Mouse (Mus musculus): ENCODE measurements around the gene Eif4a1. TPM values are rescaled to one million over a fixed set of nuclear protein-coding genes. Genes with fewer than 3 reads are reported as not detected.
A peak's percentile ranks its signal among the peaks of the same experiment; 100 is the strongest.

Eif4a1 gene
- polyA plus RNA-seq, 1 experiment from 2014 or later, result 695 TPM

DNA sequence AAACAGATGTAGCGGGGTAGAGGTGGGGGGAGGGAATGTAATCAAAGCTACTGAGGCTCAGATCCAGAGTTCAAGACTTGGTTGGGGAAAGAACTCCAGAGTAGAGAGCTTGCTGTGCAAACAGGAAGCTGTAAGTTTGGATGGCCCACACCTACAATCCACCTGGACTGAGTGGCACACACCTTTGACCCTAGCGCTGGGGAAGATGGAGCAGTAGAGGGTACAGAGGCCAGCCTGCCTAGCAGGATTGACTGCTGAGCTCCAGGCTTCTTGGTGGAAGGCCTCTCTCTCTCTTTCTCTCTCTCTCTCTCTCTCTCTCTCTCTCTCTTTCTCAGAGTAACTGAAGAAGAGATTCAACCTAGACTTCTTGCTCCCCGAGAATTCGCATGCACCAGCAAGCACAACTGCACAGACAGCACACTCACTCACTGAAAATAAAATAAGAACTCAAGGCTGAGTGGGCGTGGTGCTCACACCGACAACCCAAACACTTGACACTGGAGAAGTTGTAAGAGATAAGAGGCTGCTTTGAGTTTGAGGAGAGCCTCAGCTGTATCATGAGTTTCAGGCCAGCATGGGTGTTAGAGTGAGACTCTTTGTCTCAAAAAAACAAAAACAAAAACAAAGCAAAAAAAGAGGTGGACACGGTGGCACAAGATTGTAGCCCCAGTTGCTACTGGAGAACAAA is 51.7 kb downstream of the Eif4a1 start:
- Histone ChIP-seq H3K27me3 (ENCODE audit: insufficient read depth, low read length) (peaks cover 4% of the 10 kb centered on the region; the same call in 1 of the 2 replicates), H3K27ac (ENCODE audit: low read depth) (no peak overlapping the region), H3K36me3 (ENCODE audit: insufficient read depth) (no peaks in the 10 kb centered on the region), H3K4me3 (ENCODE audit: low read depth, low read length) (no peak overlapping the region), H3K9me3 (ENCODE audit: low read depth, low read length) (no peaks in the 10 kb centered on the region), H3K4me2 (no peak overlapping the region), H3K9ac (no peak overlapping the region), H3K4me1 (ENCODE audit: insufficient read depth) (no peaks in the 10 kb centered on the region)
- TF ChIP-seq CTCF (IDR thresholded peaks at IDR 0.05; ENCODE audit: low read depth), result no peak
- DNase-seq (no peak), ATAC-seq (ENCODE audit: insufficient read depth) (no peak)
- WGBS, result 62% methylated on average over 7 of the region's 7 CpGs

DNA sequence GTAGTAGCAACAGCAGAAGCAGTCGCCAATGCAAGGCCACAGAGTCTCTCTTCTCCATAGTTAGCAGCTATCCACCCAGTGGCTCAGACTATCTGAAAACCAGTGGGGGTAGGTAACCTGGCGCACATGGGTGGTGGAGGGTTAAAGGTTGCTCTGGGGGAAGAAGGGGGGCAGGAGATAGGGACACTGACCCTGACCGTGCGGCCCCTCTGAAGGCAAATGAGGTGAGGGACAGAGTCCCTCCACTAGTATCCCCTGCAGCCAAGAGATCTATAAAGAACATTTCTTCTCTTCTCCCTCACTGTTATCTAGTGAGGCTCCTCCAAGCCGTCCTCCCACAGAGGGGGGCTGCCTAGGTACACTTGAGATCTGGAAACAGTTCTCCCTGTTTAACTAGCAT is 54.4 kb downstream of the Eif4a1 start, which contains the start of gene Shbg:
Gene Shbg (minus strand): TSS at position 101 of the 400 bp plus-strand sequence.
- no peak within 1 kb of the TSS for H3K9ac ChIP-seq
- H3K4me1 ChIP-seq (ENCODE audit: insufficient read depth), result 0 out of 2 replicates have a peak, but pooled peaks cover 5% of the 10 kb centered on the region
- no peaks in the 10 kb centered on the region for H3K9me3 ChIP-seq (ENCODE audit: low read depth, low read length)
- 53% methylated on average over 5 of the region's 5 CpGs for WGBS
- no peaks in the 10 kb centered on the region for H3K36me3 ChIP-seq (ENCODE audit: insufficient read depth)
- no peak for TF ChIP-seq CTCF (IDR thresholded peaks at IDR 0.05; ENCODE audit: low read depth)
- ATAC-seq (ENCODE audit: insufficient read depth) (no peak), DNase-seq (no peak)
- H3K4me2 ChIP-seq, result no peak within 1 kb of the TSS
- no peak within 1 kb of the TSS for H3K4me3 ChIP-seq (ENCODE audit: low read depth, low read length)
- no peak within 1 kb of the TSS for H3K27ac ChIP-seq (ENCODE audit: low read depth)
- H3K27me3 ChIP-seq (ENCODE audit: insufficient read depth, low read length), result peaks cover 4% of the 10 kb centered on the region; the same call in 1 of the 2 replicates

MicroRNA genes within 50 kb of the gene (microRNA counts, 519-probe panel; counts per million panel counts)
- 30.5 counts per million for microRNA mmu-miR-1934
- microRNA mmu-miR-467f, result 3,549 counts per million, percentile 74 among the panel's probes with 10 or more counts

Small RNAs within 50 kb of the gene (microRNA-seq; reads per million reads assigned to microRNA genes)
- 4.5 reads per million, percentile 16 among the genes with 10 or more reads in this experiment for gene Mir1934 (ENCODE audit: borderline number of aligned reads)
- not detected for gene Mir467f (ENCODE audit: borderline number of aligned reads)

Other genes starting within 250 kb of the Eif4a1 start
- gene Dnah2, start 123.3 kb downstream of the Eif4a1 start, polyA plus RNA-seq (2014; fragmentation: Nextera tagmentation; extraction: Ambion mirVana), result 0.58 and 1.9 TPM in 2 replicates
- 2.8 and 3.3 TPM in 2 replicates for gene Efnb3, start 112.2 kb downstream of the Eif4a1 start, polyA plus RNA-seq (2014; fragmentation: Nextera tagmentation; extraction: Ambion mirVana)
- gene Wrap53, start 92.2 kb downstream of the Eif4a1 start, polyA plus RNA-seq (2014; fragmentation: Nextera tagmentation; extraction: Ambion mirVana), result 27.1 and 33.6 TPM in 2 replicates
- gene Trp53, start 92.1 kb downstream of the Eif4a1 start, polyA plus RNA-seq (2014; fragmentation: Nextera tagmentation; extraction: Ambion mirVana), result 178 and 202 TPM in 2 replicates
- 6.9 and 9.8 TPM in 2 replicates for gene Atp1b2, start 66.5 kb downstream of the Eif4a1 start, polyA plus RNA-seq (2014; fragmentation: Nextera tagmentation; extraction: Ambion mirVana)
- not detected in 2 replicates for gene Shbg, start 54.5 kb downstream of the Eif4a1 start, polyA plus RNA-seq (2014; fragmentation: Nextera tagmentation; extraction: Ambion mirVana)
- gene Sat2, start 50.4 kb downstream of the Eif4a1 start, polyA plus RNA-seq (2014; fragmentation: Nextera tagmentation; extraction: Ambion mirVana), result 18.0 and 18.3 TPM in 2 replicates
- gene Fxr2, start 39.4 kb downstream of the Eif4a1 start, polyA plus RNA-seq (2014; fragmentation: Nextera tagmentation; extraction: Ambion mirVana), result 26.8 and 31.2 TPM in 2 replicates
- gene Sox15, start 17.1 kb downstream of the Eif4a1 start, polyA plus RNA-seq (2014; fragmentation: Nextera tagmentation; extraction: Ambion mirVana), result not detected in 2 replicates
- 29.4 and 32.2 TPM in 2 replicates for gene Mpdu1, start 9.8 kb downstream of the Eif4a1 start, polyA plus RNA-seq (2014; fragmentation: Nextera tagmentation; extraction: Ambion mirVana)
- gene Cd68, start 6.3 kb downstream of the Eif4a1 start, polyA plus RNA-seq (2014; fragmentation: Nextera tagmentation; extraction: Ambion mirVana), result 12.1 and 13.5 TPM in 2 replicates
- 78.7 and 95.0 TPM in 2 replicates for gene Senp3, start 9.7 kb upstream of the Eif4a1 start, polyA plus RNA-seq (2014; fragmentation: Nextera tagmentation; extraction: Ambion mirVana)
- 0.64 and 0.93 TPM in 2 replicates for gene Tnfsf13, start 13.4 kb upstream of the Eif4a1 start, polyA plus RNA-seq (2014; fragmentation: Nextera tagmentation; extraction: Ambion mirVana)
- gene Tnfsf12, start 23.4 kb upstream of the Eif4a1 start, polyA plus RNA-seq (2014; fragmentation: Nextera tagmentation; extraction: Ambion mirVana), result 10.0 and 11.6 TPM in 2 replicates
- gene Tnfsfm13, start 23.7 kb upstream of the Eif4a1 start, polyA plus RNA-seq (2014; fragmentation: Nextera tagmentation; extraction: Ambion mirVana), result 4.4 and 5.3 TPM in 2 replicates
- gene Polr2a, start 86.2 kb upstream of the Eif4a1 start, polyA plus RNA-seq (2014; fragmentation: Nextera tagmentation; extraction: Ambion mirVana), result 50.4 and 50.5 TPM in 2 replicates
- gene Slc35g3, start 89.5 kb upstream of the Eif4a1 start, polyA plus RNA-seq (2014; fragmentation: Nextera tagmentation; extraction: Ambion mirVana), result 0.12 and 0.20 TPM in 2 replicates
- gene Zbtb4, start 93.5 kb upstream of the Eif4a1 start, polyA plus RNA-seq (2014; fragmentation: Nextera tagmentation; extraction: Ambion mirVana), result 2.5 TPM in 2 replicates
- gene Chrnb1, start 123.5 kb upstream of the Eif4a1 start, polyA plus RNA-seq (2014; fragmentation: Nextera tagmentation; extraction: Ambion mirVana), result 12.1 and 14.6 TPM in 2 replicates
- 1.6 TPM in 2 replicates for gene Fgf11, start 129.4 kb upstream of the Eif4a1 start, polyA plus RNA-seq (2014; fragmentation: Nextera tagmentation; extraction: Ambion mirVana)
- 4.3 and 5.0 TPM in 2 replicates for gene Tmem102, start 133.2 kb upstream of the Eif4a1 start, polyA plus RNA-seq (2014; fragmentation: Nextera tagmentation; extraction: Ambion mirVana)
- not detected in 2 replicates for gene Gm39566, start 142.9 kb upstream of the Eif4a1 start, polyA plus RNA-seq (2014; fragmentation: Nextera tagmentation; extraction: Ambion mirVana)
- not detected in 2 replicates for gene Spem2, start 146.0 kb upstream of the Eif4a1 start, polyA plus RNA-seq (2014; fragmentation: Nextera tagmentation; extraction: Ambion mirVana)
- gene Spem1, start 149.8 kb upstream of the Eif4a1 start, polyA plus RNA-seq (2014; fragmentation: Nextera tagmentation; extraction: Ambion mirVana), result not detected in 2 replicates
- gene Nlgn2, start 165.4 kb upstream of the Eif4a1 start, polyA plus RNA-seq (2014; fragmentation: Nextera tagmentation; extraction: Ambion mirVana), result 6.6 and 7.8 TPM in 2 replicates
- gene Tmem256, start 166.1 kb upstream of the Eif4a1 start, polyA plus RNA-seq (2014; fragmentation: Nextera tagmentation; extraction: Ambion mirVana), result 443 and 457 TPM in 2 replicates
- gene Plscr3, start 174.0 kb upstream of the Eif4a1 start, polyA plus RNA-seq (2014; fragmentation: Nextera tagmentation; extraction: Ambion mirVana), result 115 and 118 TPM in 2 replicates
- 5.9 and 6.1 TPM in 2 replicates for gene Tnk1, start 186.3 kb upstream of the Eif4a1 start, polyA plus RNA-seq (2014; fragmentation: Nextera tagmentation; extraction: Ambion mirVana)
- gene Tmem95, start 205.6 kb upstream of the Eif4a1 start, polyA plus RNA-seq (2014; fragmentation: Nextera tagmentation; extraction: Ambion mirVana), result not detected in 2 replicates
- 6.2 and 7.5 TPM in 2 replicates for gene Kctd11, start 209.0 kb upstream of the Eif4a1 start, polyA plus RNA-seq (2014; fragmentation: Nextera tagmentation; extraction: Ambion mirVana)
- 0.38 and 0.83 TPM in 2 replicates for gene Acap1, start 223.1 kb upstream of the Eif4a1 start, polyA plus RNA-seq (2014; fragmentation: Nextera tagmentation; extraction: Ambion mirVana)
- 11.3 and 14.1 TPM in 2 replicates for gene 2810408A11Rik, start 228.6 kb upstream of the Eif4a1 start, polyA plus RNA-seq (2014; fragmentation: Nextera tagmentation; extraction: Ambion mirVana)
- 12.5 and 13.1 TPM in 2 replicates for gene Neurl4, start 228.6 kb upstream of the Eif4a1 start, polyA plus RNA-seq (2014; fragmentation: Nextera tagmentation; extraction: Ambion mirVana)
- 67.5 and 78.6 TPM in 2 replicates for gene Gps2, start 241.5 kb upstream of the Eif4a1 start, polyA plus RNA-seq (2014; fragmentation: Nextera tagmentation; extraction: Ambion mirVana)
- 1,945 and 2,006 TPM in 2 replicates for gene Eif5a, start 249.5 kb upstream of the Eif4a1 start, polyA plus RNA-seq (2014; fragmentation: Nextera tagmentation; extraction: Ambion mirVana)

Data from lung, embryonic 14.5 days (tissue).